Mouse (Mus musculus): Measurements from ENCODE around the gene Spata25.
A peak's percentile ranks its signal among the peaks of the same experiment; 100 is the strongest.
"Not testable (repeated sequence)": the region's sequence is repeated elsewhere in the genome, so short reads cannot be mapped to it uniquely, and the experiment has no call there.

The Spata25 gene

DNA sequence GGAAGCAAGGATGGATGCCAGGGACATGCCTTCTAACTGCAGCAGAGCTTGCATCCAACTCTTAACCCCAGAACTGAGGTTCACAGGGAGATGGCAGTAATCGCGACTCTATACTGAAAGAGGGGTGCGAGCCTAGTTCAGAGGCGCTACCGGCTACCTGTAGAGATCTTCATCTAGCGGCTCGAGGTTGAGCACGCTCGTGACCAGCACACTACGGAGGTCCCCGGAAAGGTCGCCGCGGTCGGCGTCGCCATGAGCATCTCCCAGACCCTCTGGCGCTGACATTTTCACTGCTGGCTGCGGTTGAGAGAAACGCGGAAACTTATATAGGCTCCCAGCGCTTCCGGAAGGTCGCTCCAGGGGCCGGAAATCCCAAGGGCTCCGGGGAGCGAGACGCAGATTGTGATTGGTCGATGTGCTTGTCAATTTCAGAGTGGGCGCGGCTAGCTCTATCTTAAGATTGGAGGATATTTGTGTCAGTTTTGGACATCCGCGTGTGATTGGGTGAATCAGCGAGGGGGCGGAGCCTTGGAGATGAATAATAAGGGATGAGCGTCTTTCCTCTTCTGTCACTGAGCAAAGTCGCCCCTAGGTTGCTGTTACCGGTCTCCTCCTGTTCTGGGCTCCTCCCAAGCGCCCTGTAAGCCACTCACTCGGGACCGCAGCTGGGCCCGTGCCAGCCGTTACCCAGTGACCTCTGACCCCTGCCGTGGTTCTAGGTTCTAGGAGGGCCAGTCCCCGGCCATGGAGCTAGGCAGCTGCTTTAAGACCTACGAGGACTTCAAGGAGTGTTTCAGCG lies 23.6 kb downstream of the Spata25 start, which contains the start of the genes Acot8 and Zswim3:
Gene Acot8, minus strand, starts transcription at position 350 of the 799 bp plus-strand sequence.
Gene Zswim3, plus strand, starts transcription at position 566 of the 799 bp plus-strand sequence.
- peak; percentile 95 for DNase-seq (ENCODE audit: low spot score)

DNA sequence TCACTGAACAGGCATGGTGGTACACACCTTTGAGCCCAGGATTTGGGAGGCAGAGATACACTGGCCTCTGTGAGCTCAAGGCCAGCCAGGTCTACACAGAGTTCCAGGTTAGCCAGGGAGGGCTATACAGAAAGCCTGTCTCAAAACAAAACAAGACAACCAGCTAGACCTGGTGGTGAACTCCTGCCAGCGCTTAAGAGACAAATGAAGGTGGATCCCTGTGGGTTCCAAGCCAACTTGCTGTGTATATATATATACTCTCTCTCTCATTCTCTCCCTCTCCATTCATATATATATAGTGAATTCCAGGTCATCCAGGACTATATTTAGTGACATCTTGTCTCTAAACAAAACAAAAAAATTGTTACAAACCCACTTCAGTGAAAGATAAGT lies 24.4 kb downstream of the Spata25 start:
- no peak for DNase-seq (ENCODE audit: low spot score)

DNA sequence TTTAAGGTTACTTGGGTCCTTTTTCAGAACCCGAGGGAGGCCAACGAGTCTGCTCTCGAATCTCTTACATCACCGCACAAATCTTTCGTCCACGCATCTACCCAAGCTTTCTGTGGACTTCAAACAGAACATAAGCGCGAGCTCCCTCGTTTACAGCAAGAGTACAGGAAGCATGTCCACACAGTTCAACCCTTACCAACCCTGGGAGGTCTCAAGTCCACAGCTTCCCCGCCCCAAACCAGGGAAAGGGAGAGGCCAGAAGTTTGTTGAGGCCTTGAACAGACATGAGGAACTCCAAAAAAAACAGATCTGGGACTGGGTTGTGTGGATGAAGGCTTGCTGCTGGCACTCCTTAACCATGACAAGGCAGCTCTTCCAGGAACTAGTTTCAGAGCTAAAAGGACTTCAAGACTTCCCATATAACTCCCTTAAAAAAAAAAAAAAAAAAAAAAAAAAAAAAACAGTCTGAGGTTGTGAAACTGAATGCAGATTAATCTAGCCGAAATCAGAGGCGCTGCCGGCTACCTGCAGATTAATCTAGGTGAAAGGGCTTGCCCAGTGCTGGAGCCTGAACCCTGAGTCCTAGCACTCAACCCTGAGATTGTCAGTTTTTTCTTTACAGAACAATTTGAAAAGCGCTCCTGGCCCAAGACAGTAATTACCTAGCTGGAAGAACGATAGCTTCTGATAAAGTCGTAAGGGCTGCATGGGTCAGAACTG lies 25.0 kb downstream of the Spata25 start:
- DNase-seq (ENCODE audit: low spot score) = no peak

DNA sequence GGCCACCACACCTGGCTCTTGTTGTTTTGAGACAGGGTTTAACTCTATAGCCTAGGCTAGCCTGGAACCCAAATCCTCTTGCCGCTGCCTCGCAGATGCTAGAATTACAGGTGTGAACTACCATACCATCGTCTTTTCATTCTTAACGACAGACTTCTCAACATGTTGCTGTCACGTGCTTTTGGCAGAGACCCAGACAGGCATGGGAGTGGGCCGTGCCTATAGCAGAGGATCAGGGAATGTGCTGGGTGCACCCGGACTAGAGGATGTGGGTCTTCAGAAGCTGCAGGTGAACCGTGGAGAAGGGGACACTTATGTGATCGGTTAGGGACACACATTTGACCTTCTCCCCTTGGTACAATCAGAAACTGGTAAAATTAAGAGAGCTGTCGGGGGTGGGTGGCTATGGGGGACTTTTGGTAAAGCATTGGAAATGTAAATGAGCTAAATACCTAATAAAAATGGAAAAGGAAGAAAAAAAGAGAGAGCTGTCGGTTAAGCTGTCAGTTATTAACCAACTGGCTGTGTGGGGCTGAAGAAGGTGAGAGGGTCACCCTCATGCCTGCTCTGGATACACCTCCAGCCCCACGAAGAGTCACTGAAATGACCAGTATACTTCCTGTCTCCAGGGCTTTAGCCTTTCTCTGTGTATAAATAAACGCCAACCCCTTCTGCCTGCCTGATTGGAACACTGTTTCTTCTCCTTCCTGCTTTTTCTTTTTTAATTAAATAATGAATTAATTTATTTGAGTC lies 27.9 kb downstream of the Spata25 start:
- DNase-seq (ENCODE audit: low spot score) = no peak

DNA sequence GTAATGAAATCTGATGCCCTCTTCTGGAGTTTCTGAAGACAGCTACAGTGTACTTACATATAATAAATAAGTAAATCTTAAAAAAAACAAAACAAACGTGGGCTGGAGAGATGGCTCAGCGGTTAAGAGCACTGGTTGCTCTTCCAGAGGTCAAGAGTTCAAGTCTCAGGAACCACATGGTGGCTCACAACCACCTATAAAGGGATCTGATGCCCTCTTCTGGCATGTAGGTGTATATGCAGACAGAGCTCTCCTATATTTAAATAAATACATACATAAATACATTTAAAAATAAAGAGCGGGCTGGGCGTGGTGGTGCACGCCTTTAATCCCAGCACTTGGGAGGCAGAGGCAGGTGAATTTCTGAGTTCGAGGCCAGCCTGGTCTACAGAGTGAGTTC lies 29.8 kb downstream of the Spata25 start:
- DNase-seq (ENCODE audit: low spot score) = not testable (repeated sequence)

DNA sequence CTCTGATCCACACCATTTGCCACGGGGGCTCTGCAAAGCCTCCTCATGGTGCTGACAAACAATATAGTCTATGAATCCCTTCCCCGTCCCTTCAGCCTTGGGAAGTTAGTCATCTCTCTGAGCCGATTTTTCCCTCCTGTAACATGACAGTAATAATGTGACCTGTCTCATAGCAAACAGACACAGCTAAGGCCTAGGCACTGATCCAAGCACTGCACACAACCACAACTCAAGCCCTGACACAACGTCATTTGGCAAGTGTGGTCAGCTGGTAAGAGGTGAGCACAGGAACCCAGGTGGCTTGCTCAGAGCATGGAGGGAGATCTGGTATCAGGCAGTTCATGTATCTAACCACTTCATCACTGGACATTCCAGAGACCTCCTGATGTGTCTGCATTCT lies 32.5 kb downstream of the Spata25 start:
- no peak for DNase-seq (ENCODE audit: low spot score)

DNA sequence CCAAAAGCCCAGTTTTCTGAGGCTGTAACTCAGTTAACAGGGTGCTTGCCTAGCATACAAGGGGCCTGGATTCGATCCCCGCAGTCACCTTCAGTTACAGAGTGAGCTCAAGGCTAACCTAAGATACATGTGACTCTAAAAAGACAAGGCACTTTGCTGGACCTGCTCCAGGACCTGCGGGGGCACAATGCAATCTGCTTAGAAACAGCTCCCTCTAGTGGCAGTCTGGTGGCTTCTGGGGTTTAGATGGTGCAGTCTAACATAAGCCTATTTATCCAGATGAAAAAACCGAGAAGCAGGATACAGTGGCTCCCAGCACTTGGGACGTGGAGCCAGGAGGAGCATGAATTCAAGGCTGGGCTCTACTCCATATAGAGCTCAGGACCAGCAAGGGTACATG lies 34.0 kb downstream of the Spata25 start:
- peak; percentile 73 for DNase-seq (ENCODE audit: low spot score)

DNA sequence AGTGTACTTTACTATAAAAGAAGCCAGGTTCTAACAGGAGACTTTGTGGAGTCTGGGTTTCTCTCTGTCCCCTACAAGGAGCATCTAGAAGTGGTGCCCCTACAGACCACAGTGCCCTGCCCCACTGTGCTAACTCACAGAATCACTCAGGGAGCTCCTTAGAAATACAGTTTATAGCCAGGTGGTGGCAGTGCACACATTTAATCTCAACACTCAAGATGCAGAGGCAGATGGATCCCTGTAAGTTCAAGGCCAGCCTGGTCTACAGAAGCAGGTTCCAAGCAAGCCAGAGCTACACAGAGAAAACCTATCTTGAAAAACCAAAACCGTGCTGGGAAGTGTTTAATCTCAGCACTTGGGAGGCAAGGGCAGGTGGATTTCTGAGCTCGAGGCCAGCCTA lies 34.6 kb downstream of the Spata25 start:
- DNase-seq (ENCODE audit: low spot score) = no peak

DNA sequence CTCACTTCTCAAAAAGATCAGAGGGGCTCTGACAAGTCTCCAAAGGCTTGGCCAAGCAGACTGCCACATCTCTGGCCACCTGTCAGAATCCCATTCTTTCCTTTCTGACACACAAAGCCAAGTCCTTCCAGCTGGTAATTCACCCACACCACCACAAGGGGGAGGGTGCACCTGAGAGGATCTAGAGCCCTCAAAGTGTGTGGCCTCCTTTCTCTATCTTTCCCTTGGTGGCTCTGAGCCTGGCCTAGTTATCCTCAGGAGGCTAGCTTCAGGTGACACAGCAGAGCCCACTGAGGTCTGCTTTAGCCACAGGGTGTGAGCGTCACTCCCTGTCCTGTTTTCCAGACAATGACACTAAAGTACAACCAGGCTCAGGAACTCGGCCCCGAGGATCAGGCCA lies 35.1 kb downstream of the Spata25 start:
- DNase-seq (ENCODE audit: low spot score) = peak; percentile 34

DNA sequence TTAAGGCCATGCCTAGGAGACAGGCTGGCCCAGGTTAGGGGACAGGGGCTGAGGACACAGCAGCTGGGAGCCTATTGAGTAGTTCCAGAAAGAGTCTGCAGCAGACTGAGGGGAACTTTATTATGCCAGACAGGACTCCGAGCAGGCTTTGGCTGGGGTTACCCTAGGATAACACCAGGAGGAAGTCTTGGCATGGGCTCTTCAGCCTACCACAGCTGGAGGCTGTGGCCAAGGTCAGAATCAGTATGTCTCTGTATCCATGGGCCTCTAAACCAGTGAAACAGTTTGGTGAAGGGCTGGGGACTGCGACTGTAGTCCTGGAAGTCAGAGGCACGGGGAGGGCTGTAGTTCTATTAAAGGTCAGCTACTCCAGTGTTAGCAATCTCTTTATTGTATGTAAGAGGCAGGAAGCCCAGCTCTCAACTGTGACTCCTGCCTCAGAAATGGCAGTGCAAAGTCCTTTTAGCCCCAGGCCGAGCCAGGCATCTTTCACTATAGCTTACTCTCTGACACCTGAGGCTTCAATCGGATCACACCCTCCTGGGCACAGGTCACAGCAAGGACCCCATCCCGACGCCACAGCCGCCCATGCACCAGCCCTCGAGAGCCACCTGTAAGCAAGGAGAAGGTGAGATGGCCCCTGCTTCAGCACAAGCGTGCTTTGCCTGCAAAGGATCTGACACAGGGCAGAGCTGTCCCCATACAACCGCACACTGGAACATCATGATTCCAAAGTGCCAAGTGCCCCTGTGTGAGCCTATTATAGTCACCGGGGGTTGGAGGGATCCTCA lies 35.7 kb downstream of the Spata25 start:
- DNase-seq (ENCODE audit: low spot score) = no peak

DNA sequence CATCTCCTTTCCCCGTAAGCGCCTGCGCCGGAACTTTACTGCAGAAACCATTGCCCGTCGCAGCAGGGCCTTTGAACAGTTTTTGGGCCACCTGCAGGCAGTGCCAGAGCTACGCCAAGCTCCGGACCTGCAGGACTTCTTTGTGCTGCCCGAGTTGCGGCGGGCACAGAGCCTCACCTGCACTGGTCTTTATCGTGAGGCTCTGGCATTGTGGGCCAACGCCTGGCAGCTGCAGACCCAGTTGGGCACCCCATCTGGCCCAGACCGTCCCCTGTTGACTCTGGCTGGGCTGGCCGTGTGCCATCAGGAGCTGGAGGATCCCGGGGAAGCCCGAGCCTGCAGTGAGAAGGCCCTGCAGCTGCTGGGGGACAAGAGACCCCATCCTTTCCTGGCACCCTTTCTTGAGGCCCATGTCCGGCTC lies 36.5 kb downstream of the Spata25 start:
- no peak for DNase-seq (ENCODE audit: low spot score)

DNA sequence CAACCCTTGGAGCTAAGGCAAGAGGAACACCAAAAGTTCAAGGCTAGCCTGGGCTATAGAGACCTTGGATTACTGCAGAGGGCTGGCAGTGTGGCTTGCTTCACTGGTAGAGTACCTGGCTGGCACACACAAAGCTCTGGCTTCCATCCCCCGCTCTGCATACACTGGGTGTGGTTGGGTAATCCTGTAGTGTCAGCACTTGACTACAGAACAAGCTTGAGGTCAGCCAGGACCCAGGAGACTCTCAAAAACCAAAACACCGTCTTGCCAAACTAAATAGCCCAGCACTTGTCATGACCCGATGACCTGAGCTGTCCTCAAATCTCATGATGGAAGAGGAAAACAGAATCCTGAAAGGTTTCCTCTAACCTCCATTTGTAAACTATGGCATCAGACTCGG lies 37.9 kb downstream of the Spata25 start:
- DNase-seq (ENCODE audit: low spot score) = no peak

DNA sequence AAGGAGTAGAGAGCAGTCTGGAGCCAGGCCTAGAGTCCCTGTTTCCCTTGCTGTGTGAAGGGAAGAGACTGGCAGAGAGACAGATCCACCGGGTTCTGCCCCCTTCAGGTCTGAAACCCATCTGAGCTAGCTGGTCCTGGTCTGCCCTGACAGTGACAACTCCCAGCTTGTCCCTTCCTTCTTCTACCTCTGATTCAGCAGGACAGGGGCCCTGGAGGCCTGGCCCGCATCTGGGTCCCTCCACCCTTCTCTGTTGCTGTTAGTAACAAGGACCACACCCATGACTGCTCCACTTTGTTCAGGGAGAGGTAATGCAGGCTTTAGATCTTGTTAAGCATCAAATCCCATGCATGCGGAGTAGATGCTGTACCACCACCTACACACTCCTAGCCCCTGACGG lies 39.9 kb downstream of the Spata25 start:
- DNase-seq (ENCODE audit: low spot score) = no peak

DNA sequence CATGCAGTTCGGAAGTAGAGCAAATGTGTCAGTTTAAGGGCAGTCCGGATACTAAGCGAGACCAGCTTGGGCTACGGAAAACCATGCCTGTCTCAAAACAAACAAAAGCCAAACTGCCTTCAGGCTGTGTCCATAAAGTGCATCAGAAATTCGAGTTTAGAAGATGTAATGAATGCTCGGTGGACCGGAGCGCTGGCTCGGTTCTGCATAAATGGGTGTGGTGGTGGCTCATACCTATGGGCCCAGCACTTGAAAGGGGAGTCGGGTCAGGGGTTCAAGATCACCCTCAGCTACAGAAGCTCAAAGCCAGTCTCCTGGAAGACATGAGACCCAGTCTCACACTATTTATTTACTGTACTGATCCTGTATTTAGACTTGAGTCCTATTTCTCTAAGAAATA lies 40.6 kb downstream of the Spata25 start:
- DNase-seq (ENCODE audit: low spot score) = no peak

DNA sequence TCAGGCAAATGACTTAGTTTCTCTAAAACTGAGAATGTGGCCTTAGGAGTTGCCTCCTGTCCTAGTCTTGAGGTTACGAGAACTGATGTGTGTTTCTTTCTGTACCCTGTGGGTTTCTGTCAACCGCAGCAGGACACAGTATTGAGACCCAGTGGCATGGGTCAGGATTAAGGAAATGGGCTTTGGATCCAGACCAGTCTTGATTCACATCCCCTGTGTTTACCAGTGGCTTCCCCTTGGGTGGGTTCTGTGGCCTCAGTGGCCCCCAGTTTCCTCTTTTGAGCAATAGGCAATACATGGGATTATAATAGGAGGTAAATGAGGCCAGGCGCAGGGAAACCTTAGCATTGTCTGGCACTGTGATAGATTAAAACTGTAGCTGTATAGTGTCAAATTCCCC lies 41.3 kb downstream of the Spata25 start:
- DNase-seq (ENCODE audit: low spot score) = no peak

DNA sequence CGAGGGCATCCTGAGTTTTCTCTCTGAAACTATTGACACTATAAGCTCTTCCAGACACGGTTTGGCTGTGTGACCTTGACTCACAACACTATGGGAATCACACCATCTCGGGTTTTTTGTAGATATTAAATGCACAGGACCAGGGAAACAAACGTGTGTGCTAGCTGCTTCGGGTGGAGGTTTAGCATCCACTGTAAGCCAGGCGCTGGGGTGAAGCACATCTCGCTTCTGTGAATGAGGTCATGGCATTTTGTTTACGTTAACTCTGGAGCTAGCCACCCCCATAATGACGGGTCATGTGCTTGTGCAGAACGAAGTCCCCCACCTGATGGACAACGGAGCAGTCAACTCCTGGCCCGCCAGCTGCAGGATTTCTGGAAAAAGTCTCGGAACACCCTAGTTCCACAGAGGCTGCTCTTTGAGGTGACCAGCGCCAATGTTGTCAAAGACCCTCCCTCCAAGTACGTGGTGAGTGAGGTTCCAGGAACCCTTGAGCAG lies 41.9 kb downstream of the Spata25 start:
- no peak for DNase-seq (ENCODE audit: low spot score)

DNA sequence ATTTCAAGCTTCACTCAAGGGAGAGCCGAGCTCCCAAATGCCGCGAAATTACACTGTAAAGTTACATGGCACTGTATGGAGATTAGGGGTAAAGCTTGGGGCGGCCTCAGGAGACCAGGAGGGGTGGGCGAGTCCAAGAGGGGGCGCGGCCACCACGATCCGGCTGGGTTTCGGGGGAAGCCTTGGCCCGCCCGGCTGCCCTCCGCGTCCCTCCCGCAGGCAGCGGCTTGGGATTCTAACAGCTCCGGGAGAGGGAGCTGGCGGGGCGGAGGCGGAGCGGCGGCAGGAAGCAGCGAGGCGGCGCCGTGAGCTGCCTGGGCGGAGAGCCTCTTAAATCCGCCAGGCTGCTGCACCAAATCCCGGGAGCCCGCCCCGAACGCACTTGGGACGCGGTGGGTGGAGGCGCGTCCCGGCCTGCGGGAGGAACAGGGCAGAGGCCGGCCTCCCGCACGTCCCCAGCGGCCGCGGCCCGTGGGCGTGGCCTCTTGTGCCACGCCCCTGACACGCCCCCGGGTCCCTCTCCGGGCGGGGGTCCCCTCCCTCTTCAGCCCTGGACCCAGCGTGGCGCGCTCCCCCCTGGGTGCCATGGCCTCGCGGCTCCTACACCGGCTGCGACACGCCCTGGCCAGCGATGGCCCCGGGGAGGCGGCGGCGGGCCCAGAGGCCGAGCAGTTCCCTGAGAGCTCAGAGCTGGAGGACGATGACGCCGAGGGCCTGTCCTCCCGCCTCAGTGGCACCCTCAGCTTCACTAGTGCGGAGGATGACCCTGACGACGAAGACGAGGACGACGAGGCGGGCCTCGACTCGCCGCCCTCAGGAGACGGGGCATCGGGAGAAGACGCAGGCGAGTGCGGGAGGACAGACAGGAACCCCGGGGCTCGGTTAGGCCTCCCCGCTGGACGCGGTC lies 42.6 kb downstream of the Spata25 start, which contains the start of gene Snx21:
Gene Snx21, plus strand, starts transcription at position 343 of the 907 bp plus-strand sequence.
- peak; percentile 95 for DNase-seq (ENCODE audit: low spot score)

DNA sequence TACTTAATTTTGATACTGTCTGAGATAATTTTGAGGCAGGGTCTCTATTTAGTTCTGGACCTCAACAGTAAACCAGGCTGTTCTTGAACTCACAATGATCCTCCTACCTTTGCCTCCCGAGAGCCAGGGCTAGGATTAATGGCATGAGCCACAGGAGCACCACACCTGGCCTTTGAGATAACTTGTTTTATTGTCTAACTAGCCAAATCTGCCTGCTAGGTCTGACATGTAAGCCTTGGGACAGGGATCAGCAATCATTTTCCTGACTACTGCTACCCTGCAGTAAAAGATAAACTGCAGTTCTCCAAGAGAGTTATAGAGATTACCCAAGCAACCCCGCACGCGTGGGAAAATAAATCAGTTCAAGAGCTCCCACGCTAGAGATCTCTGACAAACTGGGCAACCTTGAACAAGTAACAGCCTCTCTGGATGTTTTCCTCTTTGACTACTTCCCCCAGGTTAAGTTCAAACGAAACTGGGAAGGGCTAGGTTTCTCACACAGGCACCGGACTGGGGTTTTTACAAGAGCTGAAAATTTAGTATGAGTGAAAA lies 43.4 kb downstream of the Spata25 start:
- DNase-seq (ENCODE audit: low spot score) = no peak

DNA sequence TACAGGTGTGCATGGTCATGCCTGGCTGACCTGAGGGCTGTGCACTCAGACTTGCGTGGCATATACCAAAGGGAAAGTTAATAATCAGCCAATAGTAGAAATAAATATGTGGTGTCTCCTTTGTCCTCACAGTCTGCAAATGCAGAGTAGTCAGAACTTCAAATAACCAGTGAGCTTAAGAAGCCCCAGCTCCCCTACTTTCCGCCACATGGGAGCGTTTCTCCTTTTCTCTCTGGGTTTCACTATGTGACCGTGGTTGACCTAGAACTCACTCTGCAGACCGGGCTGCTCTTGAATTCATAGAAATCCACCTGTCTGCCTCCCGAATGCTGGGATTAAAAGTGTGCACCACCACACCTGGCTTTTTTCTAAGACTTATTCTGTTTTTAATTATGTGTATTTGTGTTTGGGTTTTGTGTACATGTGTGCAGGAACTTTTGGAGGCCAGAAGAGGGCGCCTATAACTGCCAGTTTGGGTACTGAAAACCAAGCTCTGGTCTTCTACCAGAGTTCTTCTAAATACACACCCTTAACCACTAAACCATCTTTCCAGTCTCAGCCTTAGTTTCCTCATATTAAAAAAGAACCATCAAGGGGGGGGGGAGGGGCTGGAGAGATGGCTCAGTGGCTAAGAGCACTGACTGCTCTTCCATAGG lies 44.3 kb downstream of the Spata25 start:
- DNase-seq (ENCODE audit: low spot score) = no peak

DNA sequence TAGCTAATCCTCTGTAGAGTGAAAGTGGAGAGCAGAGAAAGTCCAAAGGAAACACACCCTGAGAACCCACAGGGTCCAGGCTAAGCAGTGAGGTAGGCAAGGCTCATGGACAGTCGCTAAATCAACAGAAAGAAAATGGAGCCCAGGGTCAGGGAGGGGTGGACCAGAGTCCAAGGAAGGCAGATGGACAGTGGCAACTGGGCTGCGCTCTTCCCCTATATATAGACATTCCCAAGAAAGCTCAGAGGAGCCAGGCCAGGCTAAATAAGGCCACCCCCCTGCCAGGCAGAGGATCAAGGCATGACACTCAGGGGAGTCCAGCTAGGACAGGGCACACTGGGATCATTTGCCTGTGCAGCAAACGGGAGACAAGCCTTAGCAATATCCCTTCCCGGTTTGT lies 46.5 kb downstream of the Spata25 start:
- DNase-seq (ENCODE audit: low spot score) = no peak
